Mouse (Mus musculus) kidney, adult 2 months (tissue): Measurements from ENCODE around the gene Ppp1r14b. TPM values are rescaled to one million over a fixed set of nuclear protein-coding genes. Genes with fewer than 3 reads are reported as not detected.

Source experiments
- DNase-seq: peaks from one replicate; pipeline ENCODE4 v3.0.0; 2021
- H3K27ac ChIP-seq: fragments of 200-500 bp; 2 replicates; pipeline ENCODE4 v1.5.1; 2012; ENCODE audit warnings: low read depth, low read length, control low read depth, inconsistent platforms; ENCODE audit not compliant: insufficient read depth
- H3K27me3 ChIP-seq: fragments of 200-500 bp; replicated peaks from 2 replicates; pipeline ENCODE4 v1.6.1; 2012; ENCODE audit warnings: mild to moderate bottlenecking, moderate library complexity, low read length, inconsistent platforms; ENCODE audit not compliant: control insufficient read depth, insufficient read depth
- H3K36me3 ChIP-seq: fragments of 200-500 bp; 2 replicates; pipeline ENCODE4 v1.6.1; 2012; ENCODE audit warnings: mild to moderate bottlenecking, moderate library complexity, low read length, inconsistent platforms; ENCODE audit not compliant: control insufficient read depth, insufficient read depth
- H3K4me1 ChIP-seq: fragments of 200-500 bp; 2 replicates; pipeline ENCODE4 v1.6.1; 2011; ENCODE audit warnings: low read length; ENCODE audit not compliant: control insufficient read depth, insufficient read depth
- H3K4me3 ChIP-seq: fragments of 200-500 bp; 2 replicates; pipeline ENCODE4 v1.5.1; 2011; ENCODE audit warnings: mild to moderate bottlenecking, low read depth, low read length, control low read depth; ENCODE audit not compliant: insufficient read depth
- CTCF ChIP-seq: fragments of 200-500 bp; conservative IDR thresholded peaks from 2 replicates; pipeline ENCODE4 v1.5.1; 2011; ENCODE audit warnings: low read depth, mild to moderate bottlenecking, control low read depth, low read length, moderate library complexity, mixed read lengths; ENCODE audit not compliant: insufficient read depth, insufficient read length
- POLR2A ChIP-seq: fragments of 200-500 bp; IDR thresholded peaks from one replicate; pipeline ENCODE4 v1.6.1; 2011; ENCODE audit warnings: low read depth, low read length, control low read depth
- WGBS: fragments of 180-500 bp; shearing (Covaris S2); methylation state at CpG from one replicate; pipeline ENCODE4 v1.1.7; 2018; 5-methylcytosine and 5-hydroxymethylcytosine counted together
- polyA plus RNA-seq: library from polyadenylated mRNA; depleted of rRNA; stranded (reverse); fragments of >200 nt; gene quantifications from 2 replicates; pipeline ENCODE4 v1.2.3, GENCODE M21; 2012

Gene Ppp1r14b
- polyA plus RNA-seq, 1 experiment: 55.3 TPM

- no peak for TF ChIP-seq POLR2A
- TF ChIP-seq CTCF: no peak
- 89% methylated on average over 20 of the region's 20 CpGs for WGBS
- Histone ChIP-seq H3K4me3 (no peak overlapping the region), H3K4me1 (peaks cover 18% of the 10 kb centered on the region; the same call in 1 of the 2 replicates), H3K27me3 (no peaks in the 10 kb centered on the region), H3K27ac (no peak overlapping the region), H3K36me3 (no peaks in the 10 kb centered on the region)
- DNase-seq: no peak
Observed at GRCm38 (mm10) chr19:6939106-6940002, 35.4 kb upstream of the Ppp1r14b start.

DNA sequence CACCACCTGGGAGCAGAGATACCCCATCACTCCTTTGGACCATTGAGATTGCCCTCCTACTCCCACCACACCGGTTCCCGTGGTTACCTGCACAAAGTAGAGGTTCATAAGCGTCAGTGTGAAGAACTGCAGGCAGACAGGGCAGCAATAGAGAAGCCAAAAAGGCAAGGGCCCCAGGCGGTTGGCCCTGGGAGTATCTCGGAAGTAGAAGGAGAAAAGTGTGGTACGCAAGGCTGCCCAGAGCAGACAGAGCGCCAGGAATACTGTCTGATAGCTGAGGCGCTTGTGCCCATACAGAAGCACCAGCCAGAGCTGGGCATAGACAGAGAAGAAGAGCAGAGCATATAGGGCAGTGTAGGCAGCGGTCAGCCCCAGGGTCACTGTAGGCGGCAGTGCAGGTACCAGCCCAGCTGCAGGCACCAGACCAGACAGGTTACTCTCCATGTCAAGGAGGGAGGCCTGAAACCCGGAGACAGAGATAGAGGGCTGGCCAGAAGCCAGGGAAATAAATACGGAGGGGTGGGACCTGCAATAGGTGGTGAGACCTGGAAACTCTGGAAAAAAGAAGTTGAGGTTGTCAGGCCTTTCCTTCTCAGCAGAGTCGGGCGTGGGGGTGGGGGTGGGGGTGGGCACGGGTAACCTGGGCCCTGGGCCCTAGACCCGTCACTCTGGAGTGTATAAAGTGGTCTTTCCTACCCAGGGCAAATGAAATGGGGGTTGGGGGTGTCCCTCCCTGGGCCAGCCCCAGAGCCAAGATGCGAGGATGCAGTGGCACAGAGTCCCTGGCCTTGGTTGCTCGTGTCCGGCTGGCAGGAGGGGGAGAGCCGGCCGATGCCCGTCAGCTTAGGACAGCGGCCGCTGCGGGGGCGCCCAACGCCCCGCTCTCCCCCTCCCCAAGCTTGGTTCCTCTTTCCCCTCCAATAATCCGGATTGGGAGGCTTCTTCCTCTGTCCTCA lies 34.1 kb upstream of the Ppp1r14b start:
- WGBS: 20% methylated on average over 29 of the region's 29 CpGs
- no peak for TF ChIP-seq CTCF
- no peak for TF ChIP-seq POLR2A

DNA sequence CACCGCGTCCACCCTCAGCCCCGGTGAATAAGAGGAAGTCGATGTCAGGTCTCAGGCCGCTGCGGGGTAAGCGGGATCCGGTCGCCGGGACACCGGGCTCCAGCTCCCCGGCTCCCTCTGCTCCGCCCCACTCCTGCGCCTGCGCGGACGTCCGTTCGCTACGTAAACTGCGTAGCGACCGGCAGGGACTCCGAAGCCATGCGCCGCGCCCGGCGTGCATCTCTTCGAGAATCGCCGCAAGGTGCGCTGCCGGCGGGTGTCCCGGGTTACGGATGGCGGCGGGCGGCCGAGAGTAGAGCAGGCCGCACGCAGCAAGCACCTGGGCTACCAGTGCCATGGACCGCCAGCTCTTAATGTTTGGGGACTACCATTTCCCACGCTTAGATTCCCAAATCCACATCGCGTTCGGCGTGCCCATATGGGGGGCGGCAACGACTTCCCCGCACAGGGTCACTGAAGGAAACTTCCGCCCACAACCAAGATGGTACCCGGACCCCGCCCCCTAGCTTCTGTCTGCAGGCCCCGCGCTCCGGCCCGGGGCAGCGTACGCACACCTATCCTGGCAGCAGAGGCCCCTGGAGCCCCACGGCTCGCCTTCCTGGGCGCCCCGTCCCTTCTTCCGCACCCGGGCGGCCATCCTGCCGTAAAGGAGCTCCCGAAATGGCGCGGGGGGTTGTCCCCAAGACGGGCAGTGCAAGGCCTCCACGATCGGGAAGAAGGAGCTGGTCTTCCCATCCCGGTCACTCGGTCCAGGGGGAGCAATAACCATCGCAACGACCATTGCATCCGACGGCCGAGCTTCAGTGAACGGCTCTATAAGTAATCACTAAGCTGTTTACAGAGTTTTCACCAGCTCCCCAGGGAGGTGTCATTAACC lies 33.2 kb upstream of the Ppp1r14b start, which contains the start of gene Bad:
Gene Bad (plus strand): TSS at position 490 of the 877 bp plus-strand sequence.
- no peaks in the 10 kb centered on the region for H3K27me3 ChIP-seq
- peak; percentile 95 for DNase-seq
- peak within 1 kb of the TSS; percentile 81 for H3K4me3 ChIP-seq
- peak; percentile 22 for TF ChIP-seq POLR2A
- TF ChIP-seq CTCF: no peak
- peak within 1 kb of the TSS; percentile 84 for H3K27ac ChIP-seq
- H3K36me3 ChIP-seq: no peaks in the 10 kb centered on the region
- WGBS: under 1% methylated on average over 83 of the region's 83 CpGs
- H3K4me1 ChIP-seq: peaks cover 18% of the 10 kb centered on the region; the same call in 1 of the 2 replicates

More for the DNA sequence above, 34.1 kb upstream of the Ppp1r14b start:
- Histone ChIP-seq H3K4me3 (peak overlapping the region; percentile 81), H3K4me1 (peaks cover 18% of the 10 kb centered on the region; the same call in 1 of the 2 replicates), H3K27ac (peak overlapping the region; percentile 74), H3K36me3 (no peaks in the 10 kb centered on the region), H3K27me3 (no peaks in the 10 kb centered on the region)
- no peak for DNase-seq

DNA sequence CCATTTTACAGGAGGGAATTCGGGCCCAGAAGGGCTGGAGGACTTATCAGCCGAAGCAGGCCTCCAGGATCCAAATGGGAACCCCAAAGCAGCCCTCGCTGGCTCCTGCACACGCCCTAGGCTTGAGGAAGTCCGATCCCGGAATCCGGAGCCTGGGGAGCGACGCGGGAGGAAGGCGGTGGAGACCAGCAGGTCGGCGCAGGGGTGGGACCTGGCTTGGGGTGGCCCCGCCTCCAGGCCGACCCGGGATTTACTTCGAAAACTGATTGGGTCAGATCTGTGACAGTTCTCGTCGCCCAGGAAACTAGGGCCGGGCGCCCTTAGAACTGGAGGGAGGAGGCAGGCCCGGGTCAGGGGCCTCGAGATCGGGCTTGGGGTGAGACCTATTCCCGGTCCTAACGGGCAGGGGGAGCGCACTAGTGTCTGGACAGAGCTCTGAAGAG lies 32.5 kb upstream of the Ppp1r14b start, which contains the start of gene Gpr137:
Gene Gpr137 (minus strand): TSS at position 232 of the 443 bp plus-strand sequence.
- under 1% methylated on average over 27 of the region's 27 CpGs for WGBS
- no peaks in the 10 kb centered on the region for H3K36me3 ChIP-seq
- no peaks in the 10 kb centered on the region for H3K27me3 ChIP-seq
- H3K27ac ChIP-seq: peak within 1 kb of the TSS; percentile 84
- peak within 1 kb of the TSS; percentile 81 for H3K4me3 ChIP-seq
- H3K4me1 ChIP-seq: peaks cover 18% of the 10 kb centered on the region; the same call in 1 of the 2 replicates
- DNase-seq: peak; percentile 99
- TF ChIP-seq CTCF (no peak), POLR2A (peak; percentile 50)

GRCm38 (mm10) chr19:6942764-6943163 lies 32.0 kb upstream of the Ppp1r14b start:
- DNase-seq: no peak
- 25% methylated on average over 5 of the region's 5 CpGs for WGBS
- Histone ChIP-seq H3K27me3 (no peaks in the 10 kb centered on the region), H3K4me1 (peaks cover 17% of the 10 kb centered on the region; the same call in 1 of the 2 replicates), H3K27ac (peak overlapping the region; percentile 46), H3K36me3 (no peaks in the 10 kb centered on the region), H3K4me3 (peak overlapping the region; percentile 57)
- no peak for TF ChIP-seq POLR2A
- TF ChIP-seq CTCF: no peak

DNA sequence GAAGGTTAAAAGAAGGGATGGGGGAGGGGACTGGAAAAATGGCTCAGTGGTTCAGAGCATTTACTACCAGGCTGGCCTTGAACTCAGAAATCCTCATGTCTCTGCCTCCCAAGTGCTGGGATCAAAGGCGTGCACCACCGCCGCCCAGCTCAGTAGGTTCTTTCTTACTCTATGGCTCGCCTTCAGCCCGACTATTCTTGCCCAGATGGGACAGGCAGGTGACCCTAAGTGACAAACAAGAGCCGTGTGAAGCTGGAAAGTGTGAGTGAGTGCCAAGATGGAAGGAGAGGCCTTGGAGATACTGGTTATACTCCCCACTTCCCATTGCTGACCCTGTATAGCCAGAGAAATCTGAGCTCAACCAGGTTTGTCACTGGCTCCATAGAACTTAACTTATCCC lies 31.1 kb upstream of the Ppp1r14b start:
- Histone ChIP-seq H3K27me3 (no peaks in the 10 kb centered on the region), H3K4me1 (peaks cover 10% of the 10 kb centered on the region; the same call in 1 of the 2 replicates), H3K36me3 (no peaks in the 10 kb centered on the region), H3K27ac (no peak overlapping the region), H3K4me3 (no peak overlapping the region)
- TF ChIP-seq POLR2A: no peak
- TF ChIP-seq CTCF: no peak
- DNase-seq: no peak
- WGBS: 94% methylated on average over 6 of the region's 6 CpGs
